Mouse (Mus musculus) lung, postnatal 25 days (tissue): ENCODE results near the gene Mid1.
A peak's percentile ranks its signal among the peaks of the same experiment; 100 is the strongest.
"Not testable (repeated sequence)": the region's sequence is repeated elsewhere in the genome, so short reads cannot be mapped to it uniquely, and the experiment has no call there.

Source experiments
- DNase-seq: peaks from one replicate; pipeline ENCODE4 v3.0.0; 2022; ENCODE audit warnings: low spot score

Mid1 gene

DNA sequence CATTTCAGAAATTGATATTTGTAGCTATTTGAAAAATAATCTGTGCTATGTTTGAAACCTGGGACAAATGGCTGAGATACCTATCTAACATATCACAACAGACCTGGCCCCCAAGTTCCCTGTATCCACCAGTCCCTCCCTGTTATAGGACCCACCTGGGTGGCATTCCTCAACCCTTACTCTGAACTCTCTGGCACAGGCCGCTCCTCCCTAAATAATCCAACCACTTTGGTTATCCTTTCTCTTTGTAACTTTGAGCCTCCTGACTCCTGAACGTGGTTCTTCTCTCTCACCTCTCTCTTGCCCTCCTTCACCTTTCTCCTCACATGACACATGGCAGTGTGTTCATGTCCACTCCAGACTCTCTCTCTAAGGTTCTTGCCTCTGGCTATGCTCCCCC, 287.1 kb downstream of the Mid1 start:
- DNase-seq = not testable (repeated sequence)

DNA sequence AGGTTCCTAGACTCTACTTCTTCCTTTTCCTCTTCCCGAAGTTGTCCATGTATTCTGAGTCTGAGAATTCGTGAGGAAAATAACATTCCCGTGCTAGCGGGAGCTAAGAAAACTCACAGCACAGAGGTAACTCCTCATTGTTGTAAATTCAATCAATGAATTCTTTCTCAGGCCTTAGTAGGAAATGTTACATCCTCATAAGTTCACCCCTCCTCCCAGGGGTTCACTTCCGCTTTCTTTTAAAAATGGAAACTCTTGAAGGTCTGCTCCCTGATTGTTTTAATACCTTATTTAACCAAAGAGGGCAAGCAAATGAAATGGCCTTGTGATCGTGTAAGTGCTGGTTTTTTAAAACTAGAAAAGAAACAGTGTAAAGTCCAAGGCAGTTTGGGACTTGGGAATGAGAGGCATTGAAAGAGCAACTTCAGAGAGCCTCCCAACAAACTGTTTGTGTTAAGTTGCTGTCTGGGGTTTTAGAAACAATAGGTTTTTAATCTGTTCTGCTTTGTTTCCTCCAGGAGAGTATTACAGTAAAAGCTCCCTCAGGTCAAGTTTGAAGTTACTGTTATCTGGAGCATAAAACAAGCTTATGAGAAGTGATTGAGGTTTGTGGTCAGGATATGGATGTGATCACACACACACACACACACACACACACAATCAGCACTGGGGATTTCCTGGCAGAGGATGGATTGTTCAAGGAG, 287.9 kb downstream of the Mid1 start:
- not testable (repeated sequence) for DNase-seq

DNA sequence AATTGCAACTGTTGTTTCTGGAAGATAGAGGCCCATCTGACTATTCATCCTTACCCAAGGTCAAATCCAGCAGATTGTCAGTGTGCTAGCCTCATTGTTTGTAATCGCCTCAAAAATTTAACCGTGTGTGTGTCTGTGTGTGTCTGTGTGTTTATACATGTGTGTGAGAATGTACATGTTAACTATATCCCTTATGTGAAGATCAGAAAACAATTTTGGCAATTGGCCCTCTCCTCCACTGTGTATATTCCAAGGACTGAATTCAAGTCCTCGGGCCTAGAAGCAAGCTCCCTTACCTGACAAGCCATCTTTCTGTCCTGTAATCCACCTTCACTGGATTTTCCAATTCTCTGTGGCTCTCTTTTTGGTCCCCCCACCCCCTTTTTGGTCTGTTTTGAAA, 288.8 kb downstream of the Mid1 start:
- DNase-seq = not testable (repeated sequence)

DNA sequence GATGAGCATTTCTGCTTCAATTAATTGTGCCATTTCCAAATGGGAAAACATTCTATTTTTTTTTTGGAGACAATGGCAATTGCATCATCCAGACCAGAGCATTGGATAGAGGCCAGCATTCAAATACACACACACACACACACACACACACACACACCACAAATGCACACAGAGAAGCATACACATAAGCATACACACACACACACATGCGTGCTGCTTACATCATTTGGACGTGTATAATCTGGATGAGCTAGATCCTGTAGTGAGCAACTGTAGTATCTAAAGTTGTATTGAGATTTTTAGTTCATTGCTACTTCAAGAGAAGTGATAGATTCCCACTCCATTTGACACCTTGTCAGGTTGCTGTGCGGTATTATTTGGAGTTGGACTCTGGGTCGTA, 289.5 kb downstream of the Mid1 start:
- not testable (repeated sequence) for DNase-seq

DNA sequence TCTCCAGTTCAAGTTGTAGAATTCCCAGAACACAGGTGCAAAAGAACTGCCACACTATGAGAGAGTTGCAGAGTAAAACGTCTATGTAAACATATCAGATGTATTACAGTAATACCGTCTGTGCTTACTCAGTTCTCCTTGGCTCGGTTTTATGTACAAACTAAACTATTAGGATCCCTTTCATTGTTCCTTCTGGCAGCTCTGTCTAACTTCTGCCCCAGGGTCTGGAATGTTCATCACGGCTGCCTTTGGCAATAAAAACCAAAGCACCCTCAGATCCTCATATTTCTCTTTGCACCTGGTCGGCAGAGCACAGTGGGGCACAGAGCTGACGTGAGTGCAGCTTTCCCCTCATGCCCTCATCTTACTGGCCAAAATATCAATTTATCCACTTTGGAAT, 290.0 kb downstream of the Mid1 start:
- DNase-seq = not testable (repeated sequence)

DNA sequence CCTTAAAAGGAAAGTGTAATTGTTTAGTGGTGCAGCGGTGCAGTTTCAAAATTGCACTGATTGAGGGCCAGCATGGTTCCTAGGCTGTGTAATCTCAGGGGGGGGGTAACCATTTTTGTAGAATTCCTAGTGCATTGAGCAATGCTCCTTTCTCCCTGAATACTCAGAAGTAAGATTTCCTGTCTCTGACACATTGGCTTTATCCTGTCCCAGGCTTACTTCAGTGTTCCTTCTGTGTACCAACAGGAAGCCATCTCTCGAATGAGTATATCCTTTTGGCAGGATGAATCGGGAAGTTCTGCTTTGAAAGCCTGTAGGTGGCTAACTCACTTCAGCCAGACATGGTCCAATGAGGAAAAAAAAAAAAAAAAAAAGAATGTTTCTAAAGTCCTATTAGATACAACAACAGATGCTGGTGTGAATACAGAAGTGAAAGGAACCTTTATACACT, 290.7 kb downstream of the Mid1 start:
- DNase-seq = not testable (repeated sequence)

DNA sequence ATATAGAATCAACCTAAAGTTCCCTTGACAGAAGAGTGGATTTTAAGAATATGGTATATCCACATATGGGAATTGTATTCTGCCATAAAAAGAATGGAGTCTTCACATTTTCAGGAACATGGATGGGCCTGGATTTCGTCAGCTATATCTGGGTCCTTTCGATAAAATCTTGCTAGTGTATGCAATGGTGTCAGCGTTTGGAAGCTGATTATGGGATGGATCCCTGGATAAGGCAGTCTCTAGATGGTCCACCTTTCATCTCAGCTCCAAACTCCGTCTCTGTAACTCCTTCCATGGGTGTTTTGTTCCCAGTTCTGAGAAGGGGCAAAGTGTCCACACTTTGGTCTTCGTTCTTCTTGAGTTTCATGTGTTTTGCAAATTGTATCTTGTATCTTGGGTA, 291.3 kb downstream of the Mid1 start:
- not testable (repeated sequence) for DNase-seq

DNA sequence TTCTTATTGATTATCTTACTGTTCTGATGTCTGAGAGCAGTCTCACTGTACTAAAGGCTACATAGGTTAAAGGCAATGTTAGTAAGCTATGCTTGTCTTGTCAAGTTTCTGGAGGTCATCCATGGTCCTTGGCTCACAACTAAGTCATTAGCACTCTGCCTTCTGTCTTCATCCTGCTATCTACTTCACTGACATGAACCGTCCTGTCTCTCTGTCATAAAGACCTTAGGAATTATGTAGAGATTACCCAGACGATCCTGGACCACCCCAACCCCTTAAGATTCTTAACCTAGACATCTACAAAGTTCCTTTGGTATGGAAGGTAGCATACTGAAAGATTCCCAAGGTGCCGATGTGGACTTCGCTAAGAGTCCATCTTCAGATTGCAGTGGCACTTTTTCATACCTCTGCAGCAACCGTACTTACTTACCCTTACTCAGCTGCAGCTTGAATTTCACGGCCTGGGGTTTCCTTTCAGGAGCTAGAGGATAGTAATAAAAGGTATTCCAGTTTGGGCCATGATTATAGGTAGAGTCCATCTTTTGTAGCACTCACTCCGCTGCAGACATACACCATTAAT, 292.9 kb downstream of the Mid1 start:
- not testable (repeated sequence) for DNase-seq

DNA sequence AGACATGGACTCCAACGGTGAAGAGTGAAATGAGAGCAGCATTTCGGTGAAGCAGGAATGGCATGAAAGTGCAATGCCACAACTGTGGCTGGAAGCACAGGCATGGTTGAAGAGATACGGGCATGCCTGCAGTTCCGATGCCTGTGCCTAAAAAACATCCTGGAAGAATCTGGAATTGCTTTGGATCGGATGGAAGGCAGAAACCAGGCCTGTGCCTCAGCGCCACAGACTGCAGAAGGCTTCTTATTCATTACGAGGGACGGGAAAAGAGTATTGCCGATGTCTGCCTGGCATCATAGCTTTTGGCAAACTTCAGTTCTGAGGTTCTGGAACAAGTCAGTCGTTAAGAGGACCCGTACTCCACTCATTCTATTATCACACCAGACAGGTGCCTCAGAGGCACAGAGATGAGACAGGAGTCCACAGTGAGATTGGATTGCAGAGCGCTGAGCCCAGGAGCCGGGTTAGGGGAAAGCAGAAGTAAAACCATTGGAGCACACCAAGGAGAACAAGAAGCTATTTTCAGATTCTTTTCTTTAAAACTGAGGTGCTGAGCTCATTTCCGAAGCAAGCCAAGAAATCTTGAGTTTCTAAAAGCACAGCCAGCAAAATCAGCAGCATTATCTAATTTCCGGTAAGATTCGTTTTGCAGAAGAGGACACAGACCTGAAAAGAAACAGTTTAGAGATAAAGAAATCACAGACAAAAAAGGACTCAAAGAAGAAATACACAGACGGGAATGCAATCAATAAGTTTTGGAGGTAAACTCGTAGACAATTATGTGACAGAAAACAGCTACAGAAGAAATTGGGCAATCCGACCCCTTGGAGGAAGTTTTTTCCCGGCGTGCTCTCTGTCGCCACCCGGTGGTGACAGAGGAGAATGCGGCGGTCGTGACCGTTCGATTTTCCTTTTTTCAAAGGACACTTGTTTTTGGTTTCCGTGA, 293.7 kb downstream of the Mid1 start:
- DNase-seq = not testable (repeated sequence)

DNA sequence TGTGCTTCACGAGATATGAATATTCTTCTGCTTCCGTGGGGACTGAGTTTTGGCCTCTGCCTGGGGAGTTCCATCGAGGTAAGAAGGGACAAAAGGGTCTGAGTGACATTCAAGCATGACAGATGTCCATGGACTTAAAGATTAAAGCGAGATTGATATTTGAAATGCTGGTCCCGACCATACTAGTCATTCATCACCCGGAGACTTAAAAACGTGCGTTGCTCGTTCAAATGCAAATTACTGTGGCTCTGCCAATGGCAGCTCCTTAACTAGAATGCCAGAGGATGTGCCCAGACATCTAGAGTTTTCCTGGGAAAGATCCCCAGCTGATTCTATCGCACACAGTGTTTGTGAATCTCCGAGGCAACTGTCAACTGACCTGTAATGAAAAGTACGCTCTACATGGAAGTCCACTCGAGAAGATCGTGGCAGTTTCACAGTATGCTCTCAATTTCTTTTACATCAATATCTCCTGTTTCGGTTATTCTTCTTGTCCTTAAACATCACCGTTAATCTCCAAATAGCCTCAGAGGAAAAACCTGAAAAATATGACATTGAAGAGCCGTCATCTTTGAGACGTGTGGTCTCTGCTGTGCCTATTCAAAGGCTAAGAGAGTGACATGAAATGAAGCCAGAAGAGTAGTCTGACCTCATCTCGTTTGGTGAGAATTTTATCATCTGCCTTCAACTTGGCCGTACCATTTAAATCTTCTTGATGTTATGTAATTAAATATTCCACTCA, 294.6 kb downstream of the Mid1 start:
- not testable (repeated sequence) for DNase-seq

DNA sequence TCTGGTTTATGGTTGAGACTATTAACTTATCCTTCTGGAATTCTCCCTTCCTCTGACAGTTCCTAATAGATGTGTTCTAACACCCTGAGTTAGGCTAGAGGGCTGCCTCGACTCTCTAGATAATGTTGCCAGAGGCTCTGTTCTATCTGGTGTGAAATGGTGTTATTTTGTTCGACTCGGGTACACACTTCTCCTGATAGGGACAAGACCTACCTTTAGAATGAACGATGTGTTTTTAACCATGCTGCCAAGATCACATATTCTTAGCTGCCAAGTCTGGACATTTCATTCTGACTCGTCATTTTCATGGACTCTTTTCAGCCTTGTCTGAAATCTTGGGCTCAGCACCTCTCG, 295.2 kb downstream of the Mid1 start:
- not testable (repeated sequence) for DNase-seq

DNA sequence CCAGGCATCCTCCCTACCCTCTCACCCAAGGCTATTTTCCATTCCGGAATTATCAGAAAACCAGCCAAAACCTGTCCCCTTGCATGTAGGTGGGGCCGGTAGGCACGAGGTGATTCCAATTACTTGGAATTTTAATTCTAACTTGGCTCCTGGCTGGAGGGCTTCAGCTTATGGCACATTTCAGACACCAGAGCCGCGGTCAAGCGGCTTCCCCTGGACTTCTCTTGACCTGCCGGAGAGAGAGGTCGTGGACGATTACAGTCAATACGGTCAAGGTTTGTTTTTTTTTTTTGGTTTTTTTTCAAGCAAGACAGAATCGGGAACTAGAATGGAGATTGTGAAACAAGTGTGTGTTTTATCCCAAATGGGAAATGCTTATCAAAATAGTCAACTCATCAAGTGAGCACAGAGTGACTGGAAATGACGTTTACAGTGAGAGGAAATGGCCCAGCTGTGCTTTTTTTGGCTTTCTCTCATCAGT, 295.9 kb downstream of the Mid1 start:
- no peak for DNase-seq

DNA sequence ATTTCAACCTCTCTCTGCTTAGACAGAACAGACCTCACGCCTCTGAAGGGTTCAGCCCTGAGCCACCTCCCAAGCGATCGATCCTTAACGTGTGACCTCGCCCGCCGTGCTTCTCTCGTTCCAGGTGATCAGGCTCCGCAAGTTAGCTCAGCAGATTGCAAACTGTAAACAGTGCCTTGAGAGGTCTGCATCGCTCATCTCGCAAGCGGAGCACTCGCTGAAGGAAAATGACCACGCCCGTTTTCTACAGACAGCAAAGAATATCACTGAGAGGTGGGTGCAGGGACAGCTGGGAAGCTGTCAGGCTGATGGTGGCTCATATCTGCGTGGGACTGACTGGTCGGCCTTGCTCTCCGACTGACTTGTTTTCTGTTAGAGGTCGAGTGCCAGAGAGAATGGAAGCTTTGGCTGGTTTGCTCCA, 296.8 kb downstream of the Mid1 start:
- not testable (repeated sequence) for DNase-seq

DNA sequence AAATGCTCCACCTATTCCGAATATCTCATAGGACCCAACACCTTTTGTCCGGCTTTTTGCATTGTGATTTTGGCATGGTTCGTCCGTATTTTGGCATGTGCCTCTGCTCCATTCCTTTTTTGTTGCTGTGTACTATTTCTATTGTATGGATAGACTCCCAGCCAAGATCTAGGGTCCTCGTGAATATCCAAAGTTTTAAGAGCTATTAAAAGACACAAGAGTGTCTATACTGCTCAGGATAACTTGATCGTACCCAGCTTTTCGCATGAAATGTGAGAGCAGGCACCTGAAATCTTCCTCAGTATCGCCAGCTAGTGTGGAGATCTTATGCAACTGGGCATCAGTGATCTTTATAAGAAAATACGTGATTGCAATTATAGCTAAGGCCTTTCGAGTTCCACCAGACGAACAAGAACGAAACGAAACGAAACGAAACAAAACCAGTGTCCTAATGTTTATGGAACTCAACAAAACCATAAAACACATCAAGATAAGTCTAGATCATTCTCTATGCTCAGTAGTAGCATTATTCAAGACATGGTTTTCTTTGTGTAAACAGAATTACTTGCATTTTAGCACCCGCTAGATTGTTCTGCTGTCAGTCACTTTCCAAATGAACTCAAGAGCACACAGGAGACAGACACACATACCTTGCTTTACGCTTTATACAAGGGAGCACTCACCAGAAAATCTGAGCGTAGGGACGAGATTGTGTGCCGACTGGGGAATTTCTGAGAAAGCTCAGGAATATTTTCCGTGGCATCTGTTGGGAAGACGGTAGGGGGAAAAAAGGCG, 297.8 kb downstream of the Mid1 start:
- not testable (repeated sequence) for DNase-seq

DNA sequence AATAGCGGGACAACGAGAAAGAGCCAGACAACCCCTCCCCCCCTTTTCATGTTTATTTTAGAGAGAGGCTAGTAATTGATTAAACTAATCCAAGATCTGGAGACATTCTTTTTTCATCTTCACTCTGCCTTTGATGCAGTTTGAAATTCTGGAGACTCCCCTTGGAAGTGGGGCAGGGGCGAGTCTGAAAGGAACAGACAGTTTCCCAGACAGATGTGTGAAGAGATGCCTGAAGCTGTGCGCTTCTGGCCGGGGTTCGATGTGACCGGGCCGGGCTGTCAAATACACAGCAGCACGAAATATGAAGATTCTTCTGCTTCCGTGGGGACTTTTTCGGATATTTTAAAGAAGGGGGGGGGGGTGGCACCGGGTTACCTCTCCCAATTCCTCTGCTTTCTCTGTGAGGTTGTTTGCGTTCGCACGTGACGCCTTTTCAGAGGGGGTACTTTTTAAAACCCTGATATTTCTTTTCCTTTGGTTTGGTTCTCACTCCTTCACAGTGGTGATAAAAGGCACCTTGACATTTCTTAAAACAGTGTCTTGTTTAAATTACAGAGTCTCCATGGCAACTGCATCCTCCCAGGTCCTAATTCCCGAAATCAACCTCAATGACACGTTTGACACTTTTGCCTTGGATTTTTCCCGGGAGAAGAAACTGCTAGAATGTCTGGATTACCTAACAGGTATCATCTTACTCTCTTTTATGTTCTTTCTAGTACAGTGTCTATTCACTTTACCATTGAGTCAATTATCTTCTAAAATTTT, 298.6 kb downstream of the Mid1 start:
- DNase-seq = not testable (repeated sequence)

DNA sequence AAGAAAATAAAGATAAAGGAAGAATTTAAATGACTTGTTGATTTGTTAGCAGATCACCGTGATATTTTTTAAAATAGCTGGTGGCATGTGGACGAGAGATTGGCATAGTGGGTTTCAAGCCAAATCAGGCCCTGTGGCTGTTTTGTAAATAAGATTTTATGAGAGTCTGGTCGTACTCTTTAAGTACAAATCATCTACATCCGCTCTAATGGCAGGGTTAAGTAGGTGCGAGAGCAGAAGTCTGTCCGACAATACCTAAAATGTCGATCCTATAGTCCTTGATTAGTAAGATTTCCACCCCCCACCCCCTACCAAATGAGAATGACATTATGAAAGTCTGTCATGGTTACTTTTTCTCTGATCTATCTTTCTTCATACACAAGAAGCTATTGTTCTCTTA, 299.3 kb downstream of the Mid1 start:
- not testable (repeated sequence) for DNase-seq

DNA sequence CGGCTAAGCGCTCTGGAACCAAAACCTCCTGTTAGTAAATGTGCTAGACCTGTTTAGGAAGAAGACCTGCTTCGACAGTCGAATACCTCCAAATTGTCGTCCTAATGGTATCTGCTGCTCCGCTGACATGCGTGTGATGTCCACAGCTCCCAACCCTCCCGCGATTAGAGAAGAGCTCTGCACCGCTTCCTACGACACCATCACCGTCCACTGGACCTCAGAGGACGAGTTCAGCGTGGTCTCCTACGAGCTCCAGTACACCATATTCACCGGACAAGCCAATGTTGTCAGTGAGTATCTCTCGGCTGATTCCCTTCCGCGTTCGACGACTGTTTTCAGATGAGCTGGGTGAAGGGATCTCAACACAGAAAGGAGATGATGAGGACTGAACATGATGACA, 299.9 kb downstream of the Mid1 start:
- DNase-seq = not testable (repeated sequence)

DNA sequence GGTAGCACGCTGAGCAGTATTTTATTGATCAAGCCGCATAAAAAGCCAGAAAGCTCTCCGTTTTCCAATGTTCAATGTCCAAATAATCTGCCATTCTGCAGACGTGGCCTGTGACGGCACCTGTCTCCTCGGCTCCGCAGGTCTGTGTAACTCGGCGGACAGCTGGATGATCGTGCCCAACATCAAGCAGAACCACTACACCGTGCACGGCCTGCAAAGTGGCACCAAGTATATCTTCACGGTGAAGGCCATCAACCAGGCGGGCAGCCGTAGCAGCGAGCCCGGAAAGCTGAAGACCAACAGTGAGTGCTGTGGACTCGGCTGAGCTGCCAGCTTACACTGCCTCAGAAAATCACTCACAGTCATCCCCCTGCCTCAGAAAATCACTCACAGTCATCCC, 300.8 kb downstream of the Mid1 start:
- not testable (repeated sequence) for DNase-seq

DNA sequence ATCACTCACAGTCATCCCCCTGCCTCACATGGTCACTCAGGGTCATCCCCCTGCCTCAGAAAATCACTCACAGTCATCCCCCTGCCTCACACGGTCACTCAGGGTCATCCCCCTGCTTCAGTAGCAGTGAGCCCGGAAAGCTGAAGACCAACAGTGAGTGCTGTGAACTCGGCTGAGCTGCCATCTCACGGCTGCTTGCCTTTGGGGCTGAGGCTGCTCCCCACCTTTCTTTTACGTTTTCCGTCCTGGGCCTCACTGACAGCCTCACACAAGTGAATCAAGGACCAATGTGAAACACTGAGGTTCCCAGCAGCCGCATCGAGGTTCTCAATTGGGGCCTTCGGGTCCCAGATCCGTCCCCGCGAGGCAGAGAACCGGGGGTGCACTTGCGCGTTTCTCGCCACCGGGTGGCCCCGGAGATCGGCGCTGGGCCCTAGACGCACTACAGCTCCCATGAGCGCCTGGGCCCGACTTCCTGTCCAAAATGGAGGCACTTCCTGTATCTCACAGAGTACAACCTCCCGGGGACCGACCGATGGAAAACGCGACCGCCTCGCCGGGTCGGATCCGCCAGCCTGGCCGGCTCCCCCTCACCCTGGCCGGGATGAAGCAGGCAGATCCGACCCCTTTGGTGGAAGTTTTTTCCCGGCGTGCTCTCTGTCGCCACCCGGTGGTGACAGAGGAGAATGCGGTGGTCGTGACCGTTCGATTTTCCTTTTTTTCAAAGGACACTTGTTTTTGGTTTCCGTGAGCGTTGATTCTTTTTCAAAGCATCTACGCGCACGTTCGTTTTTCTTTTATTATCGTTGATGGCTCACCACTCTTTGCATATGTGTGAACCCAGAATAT, 301.7 kb downstream of the Mid1 start:
- DNase-seq = peak; percentile 82
